Mouse (Mus musculus): Measurements from ENCODE around the gene Msl3. TPM values are rescaled to one million over a fixed set of nuclear protein-coding genes. Genes with fewer than 3 reads are reported as not detected.
"Not testable (repeated sequence)": the region's sequence is repeated elsewhere in the genome, so short reads cannot be mapped to it uniquely, and the experiment has no call there.

The Msl3 gene
- 44.2 and 47.1 TPM in 2 replicates for polyA plus RNA-seq (2012; ENCODE audit: insufficient read depth, insufficient read length, missing spikeins)

GRCm38 (mm10) chrX:168673525-168674406, at the start of gene Msl3:
TSS of gene Msl3 (minus strand) at chrX:168673898.
- Histone ChIP-seq H3K4me1 (ENCODE audit: control insufficient read depth, insufficient read depth, low read length) (no peaks in the 10 kb centered on the region), H3K4me3 (ENCODE audit: insufficient read depth, low read length) (peak within 1 kb of the TSS; percentile 90), H3K27ac (ENCODE audit: insufficient read depth, low read depth, low read length) (peak within 1 kb of the TSS; percentile 97)
- TF ChIP-seq CTCF (IDR thresholded peaks at IDR 0.05; ENCODE audit: low read depth, low read length) (no peak), POLR2A (IDR thresholded peaks at IDR 0.05; ENCODE audit: borderline replicate concordance, low read depth, low read length) (no peak)

DNA sequence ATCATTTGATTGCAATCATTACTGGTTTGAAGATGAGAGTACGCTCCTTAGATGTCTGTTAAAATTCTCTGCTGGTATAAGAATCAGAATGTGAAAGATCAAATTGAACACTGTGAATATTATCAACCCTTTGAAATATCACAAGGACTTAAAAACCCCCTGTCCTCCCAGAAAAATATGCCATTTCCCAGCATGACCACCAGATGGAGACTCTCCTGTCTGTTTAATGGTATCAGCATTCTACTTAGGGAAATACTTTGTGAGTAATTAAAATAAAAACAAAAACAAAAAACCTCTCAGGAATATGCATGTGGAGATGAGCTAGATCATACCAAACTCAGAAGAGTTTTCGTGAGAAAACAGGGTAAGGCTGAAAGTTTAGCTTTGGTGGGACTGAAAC, 44.3 kb upstream of the Msl3 start:
- no peak for TF ChIP-seq POLR2A (IDR thresholded peaks at IDR 0.05; ENCODE audit: borderline replicate concordance, low read depth, low read length)
- TF ChIP-seq CTCF (IDR thresholded peaks at IDR 0.05; ENCODE audit: low read depth, low read length): no peak
- H3K4me3 ChIP-seq (ENCODE audit: insufficient read depth, low read length): no peak overlapping the region
- no peak overlapping the region for H3K27ac ChIP-seq (ENCODE audit: insufficient read depth, low read depth, low read length)
- H3K4me1 ChIP-seq (ENCODE audit: control insufficient read depth, insufficient read depth, low read length): no peaks in the 10 kb centered on the region

DNA sequence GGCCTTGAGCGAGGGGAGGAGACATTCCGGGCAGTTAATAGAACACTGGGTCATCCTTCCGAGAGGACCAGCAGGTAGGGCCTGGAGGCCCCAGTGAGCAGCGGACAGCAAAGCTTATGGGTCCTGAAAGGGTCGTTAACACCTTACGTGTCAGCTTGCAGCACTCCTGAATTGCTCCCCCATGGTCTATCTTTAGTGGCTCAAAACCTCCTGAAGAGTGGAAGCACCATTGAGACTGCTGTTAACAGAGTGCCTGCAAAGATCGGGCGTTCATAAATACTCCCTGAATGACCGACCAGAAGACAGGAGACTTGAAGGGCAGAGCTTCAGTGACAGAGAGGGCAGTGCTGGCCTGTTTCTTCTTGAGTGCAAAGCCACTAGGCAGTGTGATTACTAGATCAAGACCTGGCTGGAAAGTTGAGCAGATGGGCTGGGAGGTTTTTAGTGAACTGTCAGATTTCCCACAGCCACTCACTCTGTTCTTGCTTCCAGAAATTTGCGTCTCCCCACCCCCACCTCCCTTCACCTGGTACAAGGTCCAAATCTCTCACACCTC, 787 bp upstream of the Msl3 start:
- H3K27ac ChIP-seq (ENCODE audit: insufficient read depth, low read depth, low read length): peak overlapping the region; percentile 74
- peak overlapping the region; percentile 90 for H3K4me3 ChIP-seq (ENCODE audit: insufficient read depth, low read length)
- H3K4me1 ChIP-seq (ENCODE audit: control insufficient read depth, insufficient read depth, low read length): no peaks in the 10 kb centered on the region
- TF ChIP-seq CTCF (IDR thresholded peaks at IDR 0.05; ENCODE audit: low read depth, low read length): no peak
- TF ChIP-seq POLR2A (IDR thresholded peaks at IDR 0.05; ENCODE audit: borderline replicate concordance, low read depth, low read length): no peak

GRCm38 (mm10) chrX:168672913-168673524, 679 bp downstream of the Msl3 start:
- peak overlapping the region; percentile 90 for H3K4me3 ChIP-seq (ENCODE audit: insufficient read depth, low read length)
- peak overlapping the region; percentile 97 for H3K27ac ChIP-seq (ENCODE audit: insufficient read depth, low read depth, low read length)
- TF ChIP-seq CTCF (IDR thresholded peaks at IDR 0.05; ENCODE audit: low read depth, low read length) (no peak), POLR2A (IDR thresholded peaks at IDR 0.05; ENCODE audit: borderline replicate concordance, low read depth, low read length) (no peak)
- H3K4me1 ChIP-seq (ENCODE audit: control insufficient read depth, insufficient read depth, low read length): no peaks in the 10 kb centered on the region

GRCm38 (mm10) chrX:168672425-168672824, 1.3 kb downstream of the Msl3 start:
- Histone ChIP-seq H3K4me1 (ENCODE audit: control insufficient read depth, insufficient read depth, low read length) (no peaks in the 10 kb centered on the region), H3K27ac (ENCODE audit: insufficient read depth, low read depth, low read length) (peak overlapping the region; percentile 97), H3K4me3 (ENCODE audit: insufficient read depth, low read length) (peak overlapping the region; percentile 90)
- TF ChIP-seq CTCF (IDR thresholded peaks at IDR 0.05; ENCODE audit: low read depth, low read length) (no peak), POLR2A (IDR thresholded peaks at IDR 0.05; ENCODE audit: borderline replicate concordance, low read depth, low read length) (no peak)

DNA sequence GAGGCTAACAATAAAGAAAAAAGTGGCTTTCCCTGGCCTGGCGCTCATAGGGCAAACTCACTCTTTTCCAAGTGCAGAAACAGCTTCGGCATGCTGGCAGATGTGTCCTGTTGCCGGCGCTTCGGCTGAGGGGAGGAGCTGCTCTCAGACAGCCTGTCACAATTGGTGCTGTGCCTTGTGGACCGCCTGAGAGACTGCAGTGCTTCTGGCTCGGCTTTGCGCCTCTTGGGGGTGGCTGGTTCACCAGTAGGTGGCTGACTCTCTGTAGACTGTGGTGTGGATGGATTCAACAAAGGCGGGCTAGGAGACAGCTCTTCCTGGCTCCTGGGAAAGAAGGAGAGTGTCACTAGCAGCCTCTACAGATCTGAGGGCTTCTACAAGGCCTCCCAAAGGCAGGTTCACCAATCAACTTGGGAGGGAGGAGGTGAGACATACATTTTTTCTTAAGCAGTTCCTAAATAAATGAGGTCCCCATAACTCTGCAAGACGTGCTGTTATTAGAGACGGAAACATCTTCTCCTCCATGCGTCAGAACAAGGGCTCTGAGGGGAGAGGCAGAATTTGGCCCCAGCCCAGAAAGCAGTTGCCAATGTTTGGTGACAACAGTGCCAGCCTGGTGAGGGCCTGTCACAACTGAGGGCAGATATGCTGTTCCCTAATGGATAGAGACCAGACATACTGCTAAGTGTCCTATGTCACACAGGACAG, 9.6 kb downstream of the Msl3 start:
- H3K4me1 ChIP-seq (ENCODE audit: control insufficient read depth, insufficient read depth, low read length): peaks cover 4% of the 10 kb centered on the region
- no peak for TF ChIP-seq POLR2A (IDR thresholded peaks at IDR 0.05; ENCODE audit: borderline replicate concordance, low read depth, low read length)
- no peak for TF ChIP-seq CTCF (IDR thresholded peaks at IDR 0.05; ENCODE audit: low read depth, low read length)

DNA sequence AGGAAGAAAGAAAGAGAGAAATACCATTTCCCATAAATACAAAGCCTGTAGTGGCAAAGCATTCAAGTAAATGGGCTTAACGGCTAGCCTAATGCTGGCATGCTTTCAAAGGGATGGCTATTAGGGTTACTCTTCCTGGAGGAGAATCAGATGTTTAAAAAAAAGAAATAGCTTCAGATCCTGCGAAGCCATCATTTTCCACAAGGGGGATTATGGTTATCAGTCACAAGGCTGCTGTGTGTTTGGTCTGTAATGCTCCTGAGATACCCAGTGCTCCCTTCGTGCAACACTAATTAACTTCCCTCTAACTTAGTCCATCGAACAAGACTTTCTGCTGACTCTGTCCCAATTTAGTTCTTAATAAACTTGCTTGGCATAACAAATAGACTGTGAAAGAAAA, 13.5 kb downstream of the Msl3 start:
- H3K4me3 ChIP-seq (ENCODE audit: insufficient read depth, low read length): no peak overlapping the region
- H3K4me1 ChIP-seq (ENCODE audit: control insufficient read depth, insufficient read depth, low read length): peaks cover 6% of the 10 kb centered on the region
- H3K27ac ChIP-seq (ENCODE audit: insufficient read depth, low read depth, low read length): no peak overlapping the region
- TF ChIP-seq POLR2A (IDR thresholded peaks at IDR 0.05; ENCODE audit: borderline replicate concordance, low read depth, low read length) (no peak), CTCF (IDR thresholded peaks at IDR 0.05; ENCODE audit: low read depth, low read length) (no peak)

More for the DNA sequence above, 9.6 kb downstream of the Msl3 start:
- Histone ChIP-seq H3K27ac (ENCODE audit: insufficient read depth, low read depth, low read length) (no peak overlapping the region), H3K4me3 (ENCODE audit: insufficient read depth, low read length) (no peak overlapping the region)

GRCm38 (mm10) chrX:168659803-168660202, 13.9 kb downstream of the Msl3 start:
- peak overlapping the region; percentile 60 for H3K27ac ChIP-seq (ENCODE audit: insufficient read depth, low read depth, low read length)
- not testable (repeated sequence) for H3K4me1 ChIP-seq (ENCODE audit: control insufficient read depth, insufficient read depth, low read length)

DNA sequence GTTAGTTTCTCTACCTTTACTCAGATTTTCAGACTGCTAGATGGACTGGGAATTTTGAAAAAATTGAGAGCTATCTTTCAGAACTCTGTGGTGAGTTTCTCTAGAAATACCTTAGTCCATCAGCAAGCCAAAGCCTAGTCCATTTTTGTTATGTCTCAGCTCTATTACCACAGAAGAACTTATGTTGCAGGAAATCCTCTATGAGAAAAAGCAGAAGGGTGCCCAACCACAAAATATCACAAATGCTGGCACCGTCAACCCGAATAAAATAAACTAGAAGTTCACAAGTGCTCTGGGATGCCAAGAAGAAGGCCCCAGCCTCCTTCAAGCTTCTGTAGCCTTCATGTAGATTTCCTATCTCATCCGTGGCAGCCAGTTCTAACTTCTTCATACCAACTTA, 14.4 kb downstream of the Msl3 start:
- H3K4me1 ChIP-seq (ENCODE audit: control insufficient read depth, insufficient read depth, low read length): peaks cover 12% of the 10 kb centered on the region
- H3K27ac ChIP-seq (ENCODE audit: insufficient read depth, low read depth, low read length): peak overlapping the region; percentile 60
- no peak for TF ChIP-seq POLR2A (IDR thresholded peaks at IDR 0.05; ENCODE audit: borderline replicate concordance, low read depth, low read length)
- no peak overlapping the region for H3K4me3 ChIP-seq (ENCODE audit: insufficient read depth, low read length)

More at GRCm38 (mm10) chrX:168659803-168660202, 13.9 kb downstream of the Msl3 start:
- not testable (repeated sequence) for H3K4me3 ChIP-seq (ENCODE audit: insufficient read depth, low read length)

Measured in bone marrow macrophage, adult 2 months (primary cell).